Mouse (Mus musculus) midbrain, embryonic 15.5 days (tissue): ENCODE data around the gene Trim12a. TPM values are rescaled to one million over a fixed set of nuclear protein-coding genes. Genes with fewer than 3 reads are reported as not detected.
"Not testable (repeated sequence)": the region's sequence is repeated elsewhere in the genome, so short reads cannot be mapped to it uniquely, and the experiment has no call there.

Experiments used
- ATAC-seq: fragments of 200-750 bp; cut with Nextera tagmentation; replicated peaks from 2 replicates; pipeline ENCODE4 v1.8.0; 2017; ENCODE audit warnings: moderate TSS enrichment
- H3K27ac ChIP-seq: fragments of 300-500 bp; sonication (generic); 2 replicates; pipeline ENCODE4 v1.5.1; 2015; ENCODE audit warnings: mild to moderate bottlenecking, inconsistent platforms
- H3K27me3 ChIP-seq: fragments of 300-500 bp; sonication (generic); replicated peaks from 2 replicates; pipeline ENCODE4 v1.6.1; 2015; ENCODE audit warnings: inconsistent platforms
- H3K36me3 ChIP-seq: fragments of 300-500 bp; sonication (generic); replicated peaks from 2 replicates; pipeline ENCODE4 v1.6.1; 2015; ENCODE audit warnings: inconsistent platforms
- H3K4me1 ChIP-seq: fragments of 300-500 bp; sonication (generic); 2 replicates; pipeline ENCODE4 v1.6.1; 2015; ENCODE audit warnings: inconsistent platforms
- H3K4me2 ChIP-seq: fragments of 300-500 bp; sonication (generic); 2 replicates; pipeline ENCODE4 v1.6.1; 2015; ENCODE audit warnings: inconsistent platforms, mild to moderate bottlenecking, moderate library complexity
- H3K4me3 ChIP-seq: fragments of 300-500 bp; sonication (generic); 2 replicates; pipeline ENCODE4 v1.5.1; 2015; ENCODE audit warnings: mild to moderate bottlenecking, inconsistent platforms
- H3K9ac ChIP-seq: fragments of 300-500 bp; sonication (generic); 2 replicates; pipeline ENCODE4 v1.6.1; 2015; ENCODE audit warnings: mild to moderate bottlenecking, inconsistent platforms
- H3K9me3 ChIP-seq: fragments of 300-500 bp; sonication (generic); 2 replicates; pipeline ENCODE4 v1.6.1; 2016; ENCODE audit warnings: inconsistent platforms
- WGBS: fragments of 180-500 bp; shearing (Covaris S2); methylation state at CpG from one replicate; pipeline ENCODE4 v1.1.7; 2015; ENCODE audit warnings: mixed read lengths; 5-methylcytosine and 5-hydroxymethylcytosine counted together
- polyA plus RNA-seq: library from polyadenylated mRNA; unstranded; fragments of >200 nt; fragmentation: Nextera tagmentation; extraction: Ambion mirVana; gene quantifications from 2 replicates; pipeline ENCODE4 v1.2.1, GENCODE M21; 2015

Trim12a gene
- polyA plus RNA-seq, 1 experiment from 2014 or later = 1.3 TPM

GRCm38 (mm10) chr7:104287576-104288443 lies 27.5 kb downstream of the Trim12a start, which contains the start of gene Trim5:
Trim5 (minus strand) TSS chr7:104288094.
- not testable (repeated sequence) for H3K9me3 ChIP-seq, H3K27me3 ChIP-seq, H3K4me2 ChIP-seq, H3K36me3 ChIP-seq, H3K27ac ChIP-seq, H3K4me3 ChIP-seq, H3K4me1 ChIP-seq, H3K9ac ChIP-seq, ATAC-seq
- WGBS = 44% methylated on average over 14 of the region's 14 CpGs

GRCm38 (mm10) chr7:104279361-104279760 lies 35.9 kb downstream of the Trim12a start:
- not testable (repeated sequence) for H3K27me3 ChIP-seq, H3K4me1 ChIP-seq, H3K9me3 ChIP-seq, H3K4me3 ChIP-seq, H3K27ac ChIP-seq, H3K36me3 ChIP-seq, H3K4me2 ChIP-seq, H3K9ac ChIP-seq, ATAC-seq
- 89% methylated on average over 3 of the region's 3 CpGs for WGBS

- WGBS = 88% methylated on average over 3 of the region's 5 CpGs
- ATAC-seq, H3K27ac ChIP-seq: not testable (repeated sequence)
These were observed 49.9 kb downstream of the Trim12a start for GRCm38 (mm10) chr7:104265335-104265734.

GRCm38 (mm10) chr7:104260380-104260779 lies 54.9 kb downstream of the Trim12a start:
- H3K4me2 ChIP-seq, H3K9ac ChIP-seq, H3K4me3 ChIP-seq, H3K9me3 ChIP-seq, H3K36me3 ChIP-seq, H3K27ac ChIP-seq, ATAC-seq, H3K4me1 ChIP-seq, H3K27me3 ChIP-seq: not testable (repeated sequence)
- 91% methylated on average over 4 of the region's 4 CpGs for WGBS

More at GRCm38 (mm10) chr7:104265335-104265734, 49.9 kb downstream of the Trim12a start:
- not testable (repeated sequence) for H3K27me3 ChIP-seq, H3K4me2 ChIP-seq, H3K36me3 ChIP-seq, H3K4me3 ChIP-seq, H3K9ac ChIP-seq, H3K9me3 ChIP-seq, H3K4me1 ChIP-seq

Other genes with a start within 250 kb of the Trim12a start
- gene Olfr644, start 243.6 kb downstream of the Trim12a start, polyA plus RNA-seq = not detected in 2 replicates
- gene Olfr645, start 230.0 kb downstream of the Trim12a start, polyA plus RNA-seq = not detected in 2 replicates
- gene Olfr646, start 210.6 kb downstream of the Trim12a start, polyA plus RNA-seq = not detected in 2 replicates
- not detected in 2 replicates for gene Ubqln5, start 185.6 kb downstream of the Trim12a start, polyA plus RNA-seq
- not detected in 2 replicates for gene Olfr643, start 178.1 kb downstream of the Trim12a start, polyA plus RNA-seq
- gene Ubqln3, start 172.2 kb downstream of the Trim12a start, polyA plus RNA-seq = not detected in 2 replicates
- gene Ubqlnl, start 164.9 kb downstream of the Trim12a start, polyA plus RNA-seq = not detected in 2 replicates
- gene Olfm5, start 150.6 kb downstream of the Trim12a start, polyA plus RNA-seq = not detected in 2 replicates
- 0.38 and 0.56 TPM in 2 replicates for gene Olfr648, start 132.1 kb downstream of the Trim12a start, polyA plus RNA-seq
- gene Olfr649, start 119.5 kb downstream of the Trim12a start, polyA plus RNA-seq = not detected in 2 replicates
- gene Trim6, start 96.7 kb downstream of the Trim12a start, polyA plus RNA-seq = 0.24 and 0.31 TPM in 2 replicates
- 0.94 and 1.2 TPM in 2 replicates for gene Trim34a, start 71.0 kb downstream of the Trim12a start, polyA plus RNA-seq
- gene Trim5, start 27.4 kb downstream of the Trim12a start, polyA plus RNA-seq = 0.15 and 0.30 TPM in 2 replicates
- not detected in 2 replicates for gene Trim34b, start 14.0 kb upstream of the Trim12a start, polyA plus RNA-seq
- 1.5 and 2.0 TPM in 2 replicates for gene Trim12c, start 37.9 kb upstream of the Trim12a start, polyA plus RNA-seq
- gene Trim30b, start 54.4 kb upstream of the Trim12a start, polyA plus RNA-seq = 0.05 TPM in 1 of 2 replicates, not detected in the other
- 0.15 and 0.19 TPM in 2 replicates for gene Trim30c, start 85.4 kb upstream of the Trim12a start, polyA plus RNA-seq
- gene Trim30a, start 149.7 kb upstream of the Trim12a start, polyA plus RNA-seq = 0.80 and 0.92 TPM in 2 replicates
- 0.45 and 0.50 TPM in 2 replicates for gene Trim30d, start 192.4 kb upstream of the Trim12a start, polyA plus RNA-seq
- not detected in 2 replicates for gene Olfr651, start 234.7 kb upstream of the Trim12a start, polyA plus RNA-seq
- gene Olfr652, start 245.4 kb upstream of the Trim12a start, polyA plus RNA-seq = 0.04 TPM in 1 of 2 replicates, not detected in the other